Mouse (Mus musculus) spleen, adult 10 weeks (tissue): ENCODE results near the gene Rgs11. TPM values are rescaled to one million over a fixed set of nuclear protein-coding genes. Genes with fewer than 3 reads are reported as not detected.

ENCODE experiments used
- polyA plus RNA-seq: library from polyadenylated mRNA; stranded (reverse); fragments of 350-450 nt; fragmentation: Illumina TruSeq; extraction: RNeasy Lipid Tissue Mini Kit (QIAGEN cat#74804); gene quantifications from one replicate; pipeline ENCODE4 v1.2.3, GENCODE M21; 2015; ENCODE audit warnings: low replicate concordance; ENCODE audit not compliant: insufficient read depth

Gene Rgs11
- 2.6 TPM for polyA plus RNA-seq

DNA sequence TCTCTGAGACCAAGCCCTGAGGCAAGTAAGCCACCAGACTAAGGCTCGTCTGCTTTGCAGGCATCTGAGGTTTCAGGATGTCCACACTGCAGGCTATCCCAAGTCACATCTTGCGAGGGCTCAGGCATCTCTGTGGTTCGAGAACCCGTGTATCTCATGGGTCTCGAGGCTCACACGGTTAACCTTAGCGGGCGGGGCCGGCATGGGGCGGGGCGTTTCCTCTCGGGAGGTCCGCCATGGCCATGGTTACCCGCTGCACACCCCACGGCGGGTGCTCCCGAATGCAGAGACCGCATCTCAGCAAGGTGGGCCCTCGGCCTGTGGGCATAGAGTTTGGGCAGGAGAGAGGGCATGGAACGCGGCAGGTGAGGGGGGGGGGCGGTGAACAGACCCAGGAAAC is at the start of gene Rgs11:
TSS of gene Rgs11 (plus strand) at position 215 of the 400 bp plus-strand sequence.

DNA sequence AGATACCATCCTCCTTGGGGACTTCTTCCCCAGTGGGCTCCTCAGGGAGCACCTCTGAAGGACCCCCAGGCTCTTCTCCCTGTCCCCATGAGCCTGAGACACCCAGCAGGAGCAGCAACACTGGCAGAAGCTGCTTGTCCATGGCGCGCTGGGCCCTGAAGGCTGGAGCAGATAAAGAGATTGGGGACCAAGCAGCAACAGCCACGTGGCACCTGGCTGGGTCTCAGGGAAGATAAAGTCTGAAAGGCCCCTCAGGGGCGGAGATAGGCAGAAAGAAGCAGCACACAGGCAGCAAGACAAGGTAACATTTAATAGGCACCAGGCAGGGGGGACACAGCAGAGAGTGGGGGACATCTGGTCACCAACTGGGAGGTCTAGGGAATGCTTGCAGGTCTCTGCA is 3.9 kb upstream of the Rgs11 start, which contains the start of gene Pdia2:
TSS of gene Pdia2 (minus strand) at position 196 of the 400 bp plus-strand sequence.

GRCm38 (mm10) chr17:26207686-26208085 is 4.9 kb downstream of the Rgs11 start, which contains the start of gene Arhgdig:
Arhgdig (minus strand) TSS chr17:26207786.

DNA sequence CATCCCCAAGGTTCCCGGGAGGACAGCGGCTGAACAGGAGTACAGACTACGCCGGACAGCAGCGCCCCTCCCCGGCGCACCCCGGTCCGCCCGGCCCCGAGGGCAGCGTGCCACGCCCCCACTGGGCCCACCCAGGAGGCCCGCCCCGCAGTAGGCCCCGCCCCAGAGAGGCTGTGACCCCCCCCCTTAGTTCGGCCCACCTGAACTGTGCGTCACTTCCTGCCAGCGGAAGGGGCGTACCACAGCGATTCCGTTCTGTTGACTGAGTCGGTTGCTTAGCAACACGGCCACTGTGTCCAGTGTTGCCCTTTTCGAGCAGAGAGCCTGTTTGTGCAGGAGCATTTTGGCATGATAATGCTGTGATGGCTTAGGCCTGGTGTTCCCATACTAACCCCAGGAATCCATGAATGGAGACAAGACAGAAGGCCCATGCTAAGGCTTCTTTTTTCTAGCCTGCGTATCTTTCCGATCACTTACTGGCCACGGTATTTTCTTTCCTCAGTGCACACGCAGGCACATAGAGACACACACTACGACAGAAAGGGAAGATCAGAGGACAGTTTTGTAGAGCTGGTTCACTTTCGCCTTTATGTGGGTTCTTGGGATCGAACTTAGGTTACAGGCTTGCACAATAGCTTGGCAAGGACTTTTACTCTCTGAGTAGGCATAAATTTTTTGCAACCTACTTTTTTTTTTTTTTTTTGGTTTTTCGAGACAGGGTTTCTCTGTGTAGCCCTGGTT is 41.5 kb downstream of the Rgs11 start, which contains the start of gene Fam234a:
TSS of gene Fam234a (minus strand) at position 142 of the 741 bp plus-strand sequence.

GRCm38 (mm10) chr17:26252539-26253251 is 49.9 kb downstream of the Rgs11 start, which contains the start of gene Luc7l:
Luc7l (plus strand) TSS chr17:26252896.

Other genes starting within 250 kb of the Rgs11 start
- 5.8 TPM for gene Capn15, start 217.2 kb upstream of the Rgs11 start, polyA plus RNA-seq
- 6.5 TPM for gene Rab11fip3, start 133.4 kb upstream of the Rgs11 start, polyA plus RNA-seq
- gene Decr2, start 112.6 kb upstream of the Rgs11 start, polyA plus RNA-seq, result 13.1 TPM
- gene Nme4, start 107.3 kb upstream of the Rgs11 start, polyA plus RNA-seq, result 4.7 TPM
- gene Tmem8, start 89.7 kb upstream of the Rgs11 start, polyA plus RNA-seq, result 14.4 TPM
- gene Mrpl28, start 79.5 kb upstream of the Rgs11 start, polyA plus RNA-seq, result 29.7 TPM
- gene Axin1, start 64.3 kb upstream of the Rgs11 start, polyA plus RNA-seq, result 47.8 TPM
- 0.39 TPM for gene Pdia2, start 3.9 kb upstream of the Rgs11 start, polyA plus RNA-seq
- gene Arhgdig, start 4.8 kb downstream of the Rgs11 start, polyA plus RNA-seq, result not detected
- 27.0 TPM for gene Fam234a, start 41.3 kb downstream of the Rgs11 start, polyA plus RNA-seq
- 104 TPM for gene Luc7l, start 49.9 kb downstream of the Rgs11 start, polyA plus RNA-seq
- gene Neurl1b, start 211.9 kb downstream of the Rgs11 start, polyA plus RNA-seq, result 2.9 TPM